Mouse (Mus musculus) heart, embryonic 11.5 days (tissue): Measurements from ENCODE around the gene P2rx4. TPM values are rescaled to one million over a fixed set of nuclear protein-coding genes. Genes with fewer than 3 reads are reported as not detected.

ENCODE experiments used
- ATAC-seq: fragments of 200-750 bp; cut with Nextera tagmentation; replicated peaks from 2 replicates; pipeline ENCODE4 v1.8.0; 2017; ENCODE audit warnings: moderate library complexity; ENCODE audit not compliant: insufficient number of reproducible peaks, low FRiP score, low TSS enrichment
- H3K27ac ChIP-seq: fragments of 300-500 bp; sonication (generic); 2 replicates; pipeline ENCODE4 v1.5.1; 2014; ENCODE audit warnings: mild to moderate bottlenecking, low read depth, low read length
- H3K27me3 ChIP-seq: fragments of 300-500 bp; sonication (generic); 2 replicates; pipeline ENCODE4 v1.6.1; 2014; ENCODE audit warnings: mild to moderate bottlenecking, low read length, mixed read lengths; ENCODE audit not compliant: control insufficient read depth, insufficient read depth
- H3K36me3 ChIP-seq: fragments of 300-500 bp; sonication (generic); 2 replicates; pipeline ENCODE4 v1.6.1; 2014; ENCODE audit warnings: mild to moderate bottlenecking, low read length, moderate library complexity, mixed read lengths; ENCODE audit not compliant: control insufficient read depth, insufficient read depth
- H3K4me1 ChIP-seq: fragments of 300-500 bp; sonication (generic); 2 replicates; pipeline ENCODE4 v1.6.1; 2014; ENCODE audit warnings: low read length; ENCODE audit not compliant: control insufficient read depth, insufficient read depth
- H3K4me2 ChIP-seq: fragments of 300-500 bp; sonication (generic); 2 replicates; pipeline ENCODE4 v1.6.1; 2014; ENCODE audit warnings: mild to moderate bottlenecking, moderate library complexity
- H3K4me3 ChIP-seq: fragments of 300-500 bp; sonication (generic); 2 replicates; pipeline ENCODE4 v1.5.1; 2014; ENCODE audit warnings: low read depth, low read length
- H3K9ac ChIP-seq: fragments of 300-500 bp; sonication (generic); 2 replicates; pipeline ENCODE4 v1.6.1; 2014; ENCODE audit warnings: mild to moderate bottlenecking, low read depth, low read length, moderate library complexity
- H3K9me3 ChIP-seq: fragments of 300-500 bp; sonication (generic); replicated peaks from 2 replicates; pipeline ENCODE4 v1.6.1; 2016; ENCODE audit warnings: low read length; ENCODE audit not compliant: control insufficient read depth
- WGBS: fragments of 180-500 bp; shearing (Covaris S2); extraction: QIAGEN DNeasy Blood & Tissue Kit; methylation state at CpG from one replicate; pipeline ENCODE4 v1.1.7; 2014; ENCODE audit not compliant: insufficient replicate concordance; 5-methylcytosine and 5-hydroxymethylcytosine counted together
- polyA plus RNA-seq: library from polyadenylated mRNA; unstranded; fragments of >200 nt; fragmentation: Nextera tagmentation; extraction: Ambion mirVana; gene quantifications from 2 replicates; pipeline ENCODE4 v1.2.1, GENCODE M21; 2014

Gene P2rx4
- polyA plus RNA-seq, 1 experiment from 2014 or later, result 13.8 TPM

DNA sequence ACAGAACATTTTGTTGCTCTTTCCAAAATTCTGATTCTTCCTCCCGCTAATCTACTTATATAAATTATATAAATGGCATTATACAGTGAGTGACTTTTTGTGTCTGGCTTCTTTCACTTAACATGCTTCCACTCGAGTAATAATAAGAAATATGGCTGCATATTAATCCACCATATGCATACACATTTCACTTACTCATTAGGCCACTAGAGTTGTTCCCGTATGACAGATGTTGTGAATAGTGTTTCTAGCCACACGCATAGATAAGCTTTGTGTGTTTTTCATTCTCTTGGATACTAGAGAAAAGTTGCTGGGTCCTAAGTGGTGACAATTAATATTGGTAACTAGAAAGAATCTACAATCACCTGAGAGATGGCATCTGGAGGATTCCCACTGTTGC is 48.3 kb downstream of the P2rx4 start:
- no peak overlapping the region for H3K4me3 ChIP-seq
- no peaks in the 10 kb centered on the region for H3K9me3 ChIP-seq
- 88% methylated on average over 4 of the region's 4 CpGs for WGBS
- H3K27me3 ChIP-seq, result no peaks in the 10 kb centered on the region
- H3K9ac ChIP-seq, result no peak overlapping the region
- no peak for ATAC-seq
- peaks cover 5% of the 10 kb centered on the region; the same call in 1 of the 2 replicates for H3K36me3 ChIP-seq
- H3K27ac ChIP-seq, result no peak overlapping the region
- H3K4me2 ChIP-seq, result no peak overlapping the region
- peaks cover under 1% of the 10 kb centered on the region for H3K4me1 ChIP-seq

DNA sequence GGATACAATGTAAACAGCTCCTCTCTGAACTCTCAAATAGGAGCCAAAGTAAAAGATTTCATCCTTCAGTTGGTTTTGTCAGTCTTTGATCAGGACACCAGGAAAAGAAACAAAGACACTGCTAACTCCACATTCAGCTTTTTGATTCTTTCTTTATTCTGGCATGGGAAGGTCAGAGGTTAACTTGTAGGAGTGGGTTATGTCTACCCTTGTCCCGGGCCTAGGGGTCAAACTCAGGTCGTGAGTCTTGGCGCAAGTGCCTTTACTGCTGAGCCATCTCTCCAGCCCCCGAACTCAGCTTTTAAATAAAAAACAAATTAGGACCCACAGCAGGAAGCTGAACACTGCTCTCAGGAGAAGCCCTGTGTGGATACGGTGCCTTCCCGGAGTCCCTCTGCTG is 48.8 kb downstream of the P2rx4 start:
- H3K27me3 ChIP-seq, result no peaks in the 10 kb centered on the region
- no peak overlapping the region for H3K4me3 ChIP-seq
- ATAC-seq, result no peak
- no peak overlapping the region for H3K27ac ChIP-seq
- no peaks in the 10 kb centered on the region for H3K9me3 ChIP-seq
- H3K36me3 ChIP-seq, result peaks cover 5% of the 10 kb centered on the region; the same call in 1 of the 2 replicates
- no peak overlapping the region for H3K4me2 ChIP-seq
- 77% methylated on average over 6 of the region's 6 CpGs for WGBS
- H3K9ac ChIP-seq, result no peak overlapping the region
- peaks cover 6% of the 10 kb centered on the region for H3K4me1 ChIP-seq

DNA sequence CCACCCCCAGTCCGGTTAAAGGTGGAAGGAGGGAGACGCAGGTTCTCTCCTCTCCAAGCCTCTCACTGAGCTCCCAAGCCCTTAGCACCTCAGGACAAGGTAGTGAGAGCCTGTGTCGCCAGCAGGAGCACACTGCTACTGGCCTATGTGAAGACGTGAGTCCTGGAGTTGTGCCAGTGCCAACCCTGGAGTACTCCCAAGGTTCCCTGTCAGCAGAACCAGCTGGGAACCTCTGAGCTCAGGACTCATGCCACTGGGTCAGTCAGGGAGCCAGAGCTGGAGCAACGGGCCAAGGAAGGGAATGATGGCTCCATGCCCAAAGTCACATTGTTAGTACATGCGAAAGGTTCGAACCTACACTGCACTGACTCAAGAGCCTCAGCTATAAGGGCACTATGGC is 49.3 kb downstream of the P2rx4 start:
- no peak overlapping the region for H3K27ac ChIP-seq
- no peak overlapping the region for H3K4me3 ChIP-seq
- no peaks in the 10 kb centered on the region for H3K9me3 ChIP-seq
- no peaks in the 10 kb centered on the region for H3K27me3 ChIP-seq
- no peak overlapping the region for H3K9ac ChIP-seq
- ATAC-seq, result no peak
- WGBS, result 91% methylated on average over 7 of the region's 7 CpGs
- H3K36me3 ChIP-seq, result peaks cover 5% of the 10 kb centered on the region; the same call in 1 of the 2 replicates
- H3K4me2 ChIP-seq, result no peak overlapping the region
- H3K4me1 ChIP-seq, result peaks cover 8% of the 10 kb centered on the region

DNA sequence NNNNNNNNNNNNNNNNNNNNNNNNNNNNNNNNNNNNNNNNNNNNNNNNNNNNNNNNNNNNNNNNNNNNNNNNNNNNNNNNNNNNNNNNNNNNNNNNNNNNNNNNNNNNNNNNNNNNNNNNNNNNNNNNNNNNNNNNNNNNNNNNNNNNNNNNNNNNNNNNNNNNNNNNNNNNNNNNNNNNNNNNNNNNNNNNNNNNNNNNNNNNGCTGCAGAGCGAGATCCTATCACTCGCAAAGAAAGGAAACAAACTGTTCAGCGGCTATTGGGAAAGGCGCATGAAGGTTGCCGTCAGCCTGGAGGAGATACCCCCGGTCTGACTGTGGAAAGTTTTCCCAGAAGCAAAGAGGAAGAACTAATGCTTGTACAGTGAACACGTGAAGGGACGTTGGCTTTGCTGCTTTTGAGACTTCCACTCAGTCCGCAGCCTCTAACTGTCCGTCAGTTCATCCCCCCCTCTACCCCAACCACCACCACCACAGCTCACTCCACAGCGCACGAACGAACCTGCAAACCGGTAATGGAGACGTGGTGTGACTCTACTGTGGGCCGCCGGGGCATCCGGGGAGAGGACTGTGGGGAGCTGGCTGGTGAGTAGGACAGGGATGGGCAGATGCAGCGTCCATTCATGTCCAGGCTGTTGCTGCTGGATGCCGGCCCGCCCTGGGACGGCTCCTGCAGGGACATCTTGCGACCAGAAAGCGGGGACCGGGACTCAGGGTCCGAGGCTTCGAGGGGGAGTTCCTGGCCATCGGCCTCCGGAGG is 56.1 kb downstream of the P2rx4 start:
- peaks cover 18% of the 10 kb centered on the region for H3K4me1 ChIP-seq
- H3K4me3 ChIP-seq, result no peak overlapping the region
- peak overlapping the region; percentile 70 for H3K27ac ChIP-seq
- 58% methylated on average over 29 of the region's 29 CpGs for WGBS
- H3K9me3 ChIP-seq, result no peaks in the 10 kb centered on the region
- peak overlapping the region; percentile 12 for H3K4me2 ChIP-seq
- H3K27me3 ChIP-seq, result no peaks in the 10 kb centered on the region
- H3K9ac ChIP-seq, result peak overlapping the region; percentile 29; the same call in 1 of the 2 replicates
- H3K36me3 ChIP-seq, result no peaks in the 10 kb centered on the region
- ATAC-seq, result peak; percentile 60

DNA sequence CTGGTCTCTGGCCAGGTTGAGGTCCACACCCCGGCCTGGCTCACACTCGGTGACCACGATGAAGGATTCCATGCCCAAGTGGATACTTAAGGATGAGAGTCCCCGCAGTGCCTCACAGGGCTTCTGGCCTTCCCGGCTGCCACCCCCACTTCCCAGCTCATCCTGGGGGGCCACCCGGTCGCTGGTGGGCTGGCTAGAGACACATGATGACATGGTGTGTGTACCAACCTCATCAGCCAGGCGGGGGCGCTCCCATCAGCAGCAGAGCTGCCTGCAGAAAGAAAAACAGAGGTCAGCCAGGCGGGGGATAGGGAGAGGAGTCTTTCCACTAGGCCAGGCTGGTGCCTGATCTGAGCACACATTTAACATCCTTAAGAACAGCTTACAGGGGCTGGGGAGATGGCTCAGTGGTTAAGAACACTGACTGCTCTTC is 56.7 kb downstream of the P2rx4 start:
- H3K27me3 ChIP-seq, result no peaks in the 10 kb centered on the region
- no peak overlapping the region for H3K9ac ChIP-seq
- H3K36me3 ChIP-seq, result no peaks in the 10 kb centered on the region
- peak overlapping the region; percentile 70 for H3K27ac ChIP-seq
- ATAC-seq, result peak; percentile 25; the same call in 1 of the 2 replicates
- H3K4me2 ChIP-seq, result peak overlapping the region; percentile 12
- H3K4me3 ChIP-seq, result no peak overlapping the region
- WGBS, result 45% methylated on average over 10 of the region's 10 CpGs
- H3K4me1 ChIP-seq, result peaks cover 19% of the 10 kb centered on the region
- H3K9me3 ChIP-seq, result no peaks in the 10 kb centered on the region

DNA sequence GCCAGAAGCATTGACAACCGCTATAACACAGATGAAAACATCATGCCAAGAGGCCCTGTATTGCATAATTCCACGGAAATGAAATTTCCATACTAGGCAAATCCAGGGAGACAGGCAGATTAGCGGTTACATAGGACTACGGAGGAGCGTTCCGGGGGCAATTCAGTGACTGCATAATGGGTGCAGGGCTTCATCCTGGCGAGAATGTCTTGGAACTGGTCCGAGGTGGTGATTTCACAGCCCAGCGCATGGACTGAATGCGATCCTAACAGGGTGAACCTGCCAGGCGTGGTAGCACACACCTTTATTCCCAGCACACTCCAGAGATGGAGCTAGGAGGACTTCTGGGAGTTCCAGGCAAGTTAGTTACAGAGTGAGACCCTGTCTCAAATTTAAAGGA is 59.9 kb downstream of the P2rx4 start:
- Histone ChIP-seq H3K27ac (no peak overlapping the region), H3K4me3 (no peak overlapping the region), H3K4me2 (no peak overlapping the region), H3K4me1 (peaks cover 27% of the 10 kb centered on the region), H3K9me3 (no peaks in the 10 kb centered on the region), H3K27me3 (no peaks in the 10 kb centered on the region), H3K9ac (no peak overlapping the region), H3K36me3 (no peaks in the 10 kb centered on the region)
- WGBS, result 90% methylated on average over 11 of the region's 11 CpGs
- ATAC-seq, result no peak

DNA sequence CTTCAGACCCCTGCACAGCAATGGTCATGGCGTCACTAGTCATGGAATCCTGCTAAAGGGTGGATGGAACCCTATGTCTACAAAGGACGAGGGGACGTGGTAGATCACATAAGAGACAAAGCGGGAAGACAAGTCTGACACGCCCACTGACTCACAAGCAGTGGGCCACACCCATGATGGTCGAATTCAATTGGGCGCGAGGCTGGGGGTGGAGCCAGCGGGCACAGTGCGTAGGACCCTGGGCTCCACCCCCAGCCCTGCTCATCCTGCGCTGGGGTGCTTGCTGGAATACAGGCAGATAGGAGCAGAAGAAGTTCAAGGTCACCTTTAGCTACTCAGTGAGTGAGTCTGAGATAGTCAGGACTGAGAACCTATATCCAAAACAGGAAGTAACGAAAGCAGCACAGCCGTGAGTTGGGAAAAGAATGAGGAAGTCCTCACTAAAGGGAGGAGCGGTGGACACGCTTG is 61.8 kb downstream of the P2rx4 start:
- Histone ChIP-seq H3K4me2 (no peak overlapping the region), H3K4me3 (no peak overlapping the region), H3K36me3 (no peaks in the 10 kb centered on the region), H3K27ac (no peak overlapping the region), H3K27me3 (no peaks in the 10 kb centered on the region), H3K9me3 (no peaks in the 10 kb centered on the region), H3K9ac (no peak overlapping the region), H3K4me1 (peaks cover 17% of the 10 kb centered on the region)
- WGBS, result 71% methylated on average over 15 of the region's 15 CpGs
- no peak for ATAC-seq

DNA sequence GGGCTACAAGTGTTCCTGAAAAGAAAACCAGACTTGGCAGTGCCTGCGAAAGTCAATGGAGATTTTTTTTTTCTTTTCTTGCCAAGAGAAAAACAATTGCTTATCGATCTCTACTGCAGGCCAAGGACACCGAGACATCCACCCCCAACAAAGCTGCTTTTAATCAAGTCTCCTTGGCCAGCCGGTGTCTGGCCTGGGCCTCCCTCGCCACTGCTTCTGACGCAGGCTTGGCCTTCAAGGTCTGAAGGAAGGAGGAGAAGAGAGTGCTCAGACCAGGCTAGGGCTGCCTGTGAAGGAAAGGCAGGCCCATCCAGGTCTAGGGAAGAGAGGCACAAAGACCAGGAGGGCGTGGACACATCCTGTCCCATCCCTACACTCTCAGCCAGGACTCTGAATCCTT is 63.0 kb downstream of the P2rx4 start:
- no peaks in the 10 kb centered on the region for H3K27me3 ChIP-seq
- no peak overlapping the region for H3K4me3 ChIP-seq
- ATAC-seq, result no peak
- H3K36me3 ChIP-seq, result no peaks in the 10 kb centered on the region
- no peaks in the 10 kb centered on the region for H3K9me3 ChIP-seq
- 64% methylated on average over 7 of the region's 7 CpGs for WGBS
- peak overlapping the region; percentile 60; the same call in 1 of the 2 replicates for H3K9ac ChIP-seq
- H3K4me1 ChIP-seq, result peaks cover 23% of the 10 kb centered on the region
- H3K4me2 ChIP-seq, result no peak overlapping the region
- peak overlapping the region; percentile 73 for H3K27ac ChIP-seq
